Mouse (Mus musculus): ENCODE results near the gene Tnfrsf4. TPM values are rescaled to one million over a fixed set of nuclear protein-coding genes. Genes with fewer than 3 reads are reported as not detected.

Gene Tnfrsf4
- polyA plus RNA-seq, 3 experiments from 2014 or later = 682 to 810 (median 720) TPM

Other genes starting within 250 kb of the Tnfrsf4 start
- under 1 TPM in 1 of 3 experiments, not detected in 2; 0.09 TPM for gene Vwa1, start 239.1 kb upstream of the Tnfrsf4 start, polyA plus RNA-seq (2017; shearing (Covaris generic))
- not detected for gene Tmem88b, start 228.0 kb upstream of the Tnfrsf4 start, polyA plus RNA-seq (2017; shearing (Covaris generic))
- gene Ankrd65, start 223.4 kb upstream of the Tnfrsf4 start, polyA plus RNA-seq (2017; shearing (Covaris generic)) = not detected
- 100 to 1,000 TPM; 105 to 200 (median 117) TPM for gene Mrpl20, start 211.0 kb upstream of the Tnfrsf4 start, polyA plus RNA-seq (2017; shearing (Covaris generic))
- 100 to 1,000 TPM in 2 of 3 experiments, 10 to 100 TPM in 1; 83.8 to 128 (median 117) TPM for gene Ccnl2, start 201.4 kb upstream of the Tnfrsf4 start, polyA plus RNA-seq (2017; shearing (Covaris generic))
- 100 to 1,000 TPM; 206 to 219 (median 211) TPM for gene Aurkaip1, start 182.6 kb upstream of the Tnfrsf4 start, polyA plus RNA-seq (2017; shearing (Covaris generic))
- 10 to 100 TPM in 2 of 3 experiments, under 1 TPM in 1; 0.69 to 18.3 (median 16.4) TPM for gene Mxra8, start 174.2 kb upstream of the Tnfrsf4 start, polyA plus RNA-seq (2017; shearing (Covaris generic))
- 1 to 10 TPM; 2.0 to 3.8 (median 3.5) TPM for gene Dvl1, start 166.4 kb upstream of the Tnfrsf4 start, polyA plus RNA-seq (2017; shearing (Covaris generic))
- gene Tas1r3, start 150.5 kb upstream of the Tnfrsf4 start, polyA plus RNA-seq (2017; shearing (Covaris generic)) = under 1 TPM; 0.16 to 0.40 (median 0.30) TPM
- 10 to 100 TPM; 14.2 to 19.2 (median 19.1) TPM for gene Cptp, start 144.4 kb upstream of the Tnfrsf4 start, polyA plus RNA-seq (2017; shearing (Covaris generic))
- 10 to 100 TPM; 81.9 to 88.2 (median 86.6) TPM for gene Ints11, start 144.3 kb upstream of the Tnfrsf4 start, polyA plus RNA-seq (2017; shearing (Covaris generic))
- gene Pusl1, start 122.1 kb upstream of the Tnfrsf4 start, polyA plus RNA-seq (2017; shearing (Covaris generic)) = 10 to 100 TPM; 14.1 to 20.3 (median 15.8) TPM
- 1 to 10 TPM; 4.0 to 9.1 (median 5.8) TPM for gene Acap3, start 122.0 kb upstream of the Tnfrsf4 start, polyA plus RNA-seq (2017; shearing (Covaris generic))
- 10 to 100 TPM; 19.3 to 30.8 (median 29.6) TPM for gene Ube2j2, start 70.0 kb upstream of the Tnfrsf4 start, polyA plus RNA-seq (2017; shearing (Covaris generic))
- gene C1qtnf12, start 51.5 kb upstream of the Tnfrsf4 start, polyA plus RNA-seq (2017; shearing (Covaris generic)) = 1 to 10 TPM; 3.0 to 6.9 (median 5.6) TPM
- 1 to 10 TPM in 1 of 3 experiments, under 1 TPM in 2; 0.63 to 1.0 (median 0.90) TPM for gene B3galt6, start 21.2 kb upstream of the Tnfrsf4 start, polyA plus RNA-seq (2017; shearing (Covaris generic))
- gene Sdf4, start 21.0 kb upstream of the Tnfrsf4 start, polyA plus RNA-seq (2017; shearing (Covaris generic)) = 100 to 1,000 TPM; 489 to 506 (median 496) TPM
- gene Tnfrsf18, start 12.3 kb downstream of the Tnfrsf4 start, polyA plus RNA-seq (2017; shearing (Covaris generic)) = 100 to 1,000 TPM; 603 to 779 (median 637) TPM
- gene Ttll10, start 45.6 kb downstream of the Tnfrsf4 start, polyA plus RNA-seq (2017; shearing (Covaris generic)) = 1 to 10 TPM in 1 of 3 experiments, under 1 TPM in 2; 0.26 to 1.1 (median 0.55) TPM
- gene 9430015G10Rik, start 96.1 kb downstream of the Tnfrsf4 start, polyA plus RNA-seq (2017; shearing (Covaris generic)) = 10 to 100 TPM in 2 of 3 experiments, 1 to 10 TPM in 1; 8.6 to 32.7 (median 20.0) TPM
- gene Rnf223, start 116.7 kb downstream of the Tnfrsf4 start, polyA plus RNA-seq (2017; shearing (Covaris generic)) = not detected
- gene Agrn, start 183.6 kb downstream of the Tnfrsf4 start, polyA plus RNA-seq (2017; shearing (Covaris generic)) = 1 to 10 TPM; 2.2 to 4.3 (median 4.2) TPM
- gene Isg15, start 187.0 kb downstream of the Tnfrsf4 start, polyA plus RNA-seq (2017; shearing (Covaris generic)) = 10 to 100 TPM; 34.7 to 48.9 (median 41.6) TPM
- gene AW011738, start 189.5 kb downstream of the Tnfrsf4 start, polyA plus RNA-seq (2017; shearing (Covaris generic)) = 1 to 10 TPM; 2.9 to 5.3 (median 3.2) TPM
- gene Perm1, start 202.0 kb downstream of the Tnfrsf4 start, polyA plus RNA-seq (2017; shearing (Covaris generic)) = under 1 TPM; 0.55 to 0.90 (median 0.74) TPM
- 10 to 100 TPM in 1 of 3 experiments, 1 to 10 TPM in 2; 4.3 to 11.0 (median 8.1) TPM for gene Plekhn1, start 221.0 kb downstream of the Tnfrsf4 start, polyA plus RNA-seq (2017; shearing (Covaris generic))
- 10 to 100 TPM; 11.2 to 16.2 (median 15.7) TPM for gene Noc2l, start 222.2 kb downstream of the Tnfrsf4 start, polyA plus RNA-seq (2017; shearing (Covaris generic))
- gene Samd11, start 241.8 kb downstream of the Tnfrsf4 start, polyA plus RNA-seq (2017; shearing (Covaris generic)) = 1 to 10 TPM; 2.5 to 4.0 (median 3.2) TPM